Mouse (Mus musculus) frontal cortex, postnatal 10 days (tissue): ENCODE data around the gene Ndufb7.
"Not testable (repeated sequence)": the region's sequence is repeated elsewhere in the genome, so short reads cannot be mapped to it uniquely, and the experiment has no call there.

Source experiments
- DNase-seq, 2 experiments: peaks; one replicate each; pipeline ENCODE4 v3.0.0; 2022; ENCODE audit warnings: low spot score in 2 of 2, mixed read lengths in 1 of 2

Ndufb7 gene

GRCm38 (mm10) chr8:83575561-83576515 lies 9.4 kb downstream of the Ndufb7 start:
- peak; percentile 7 to 9 for DNase-seq

DNA sequence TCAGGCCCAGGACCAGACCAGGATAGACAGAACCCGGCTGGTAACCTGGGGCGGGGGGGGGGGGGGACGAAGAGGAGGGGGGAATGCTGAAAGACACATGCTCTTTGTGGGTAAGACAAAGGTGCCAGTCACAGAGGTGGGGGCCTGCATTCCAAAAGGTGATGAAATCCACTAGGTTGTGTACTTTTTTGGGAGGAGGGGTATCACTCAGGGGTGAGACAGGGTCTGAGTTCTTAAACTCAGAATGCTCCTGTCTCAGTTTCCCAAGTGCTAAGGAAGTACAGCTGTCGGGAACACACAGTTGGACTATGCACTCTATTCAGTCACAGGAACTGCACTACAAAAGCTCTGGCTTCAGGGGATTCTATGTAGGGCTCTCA lies 10.0 kb downstream of the Ndufb7 start:
- no peak for DNase-seq

DNA sequence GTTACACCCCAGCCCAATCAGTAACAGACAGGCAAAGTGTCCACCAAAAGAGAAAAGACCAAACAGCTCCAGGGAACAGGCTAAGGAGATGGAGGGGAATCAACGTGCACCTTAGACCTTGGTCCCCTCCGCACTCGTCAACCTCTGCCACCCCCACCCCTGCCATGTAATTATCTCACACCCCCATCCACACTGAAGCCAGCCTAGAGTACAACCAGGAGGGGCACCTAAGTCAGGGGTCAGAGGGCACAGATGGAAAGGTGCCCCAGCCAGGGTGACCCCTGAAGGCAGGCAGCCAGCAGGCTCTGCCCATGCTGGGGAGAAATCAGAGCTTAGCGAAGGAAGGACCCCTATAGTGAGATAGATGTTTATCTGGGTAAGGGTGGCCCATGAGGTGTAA lies 10.4 kb downstream of the Ndufb7 start:
- DNase-seq, result peak; percentile 4 to 7

DNA sequence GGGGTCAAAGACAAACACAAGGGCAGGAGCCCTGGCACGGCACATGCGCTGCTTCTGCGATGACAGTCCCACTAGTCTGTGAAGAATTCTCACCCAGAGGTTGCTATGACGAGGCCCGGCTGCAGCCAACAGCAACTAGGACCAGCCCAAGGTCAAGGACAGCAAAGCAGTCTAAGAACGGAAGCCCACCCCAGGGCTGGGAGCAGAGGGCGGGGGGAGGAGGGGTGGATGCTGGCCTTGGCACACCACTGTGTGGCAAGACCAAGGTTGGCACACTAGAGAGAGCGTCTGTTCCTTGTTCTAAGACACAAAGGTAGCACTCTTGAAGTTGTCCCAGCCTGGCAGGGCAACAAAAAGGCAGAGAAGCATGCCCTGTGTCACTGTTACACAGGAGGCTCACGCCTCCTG lies 10.9 kb downstream of the Ndufb7 start:
- peak; percentile 5 to 9 for DNase-seq

DNA sequence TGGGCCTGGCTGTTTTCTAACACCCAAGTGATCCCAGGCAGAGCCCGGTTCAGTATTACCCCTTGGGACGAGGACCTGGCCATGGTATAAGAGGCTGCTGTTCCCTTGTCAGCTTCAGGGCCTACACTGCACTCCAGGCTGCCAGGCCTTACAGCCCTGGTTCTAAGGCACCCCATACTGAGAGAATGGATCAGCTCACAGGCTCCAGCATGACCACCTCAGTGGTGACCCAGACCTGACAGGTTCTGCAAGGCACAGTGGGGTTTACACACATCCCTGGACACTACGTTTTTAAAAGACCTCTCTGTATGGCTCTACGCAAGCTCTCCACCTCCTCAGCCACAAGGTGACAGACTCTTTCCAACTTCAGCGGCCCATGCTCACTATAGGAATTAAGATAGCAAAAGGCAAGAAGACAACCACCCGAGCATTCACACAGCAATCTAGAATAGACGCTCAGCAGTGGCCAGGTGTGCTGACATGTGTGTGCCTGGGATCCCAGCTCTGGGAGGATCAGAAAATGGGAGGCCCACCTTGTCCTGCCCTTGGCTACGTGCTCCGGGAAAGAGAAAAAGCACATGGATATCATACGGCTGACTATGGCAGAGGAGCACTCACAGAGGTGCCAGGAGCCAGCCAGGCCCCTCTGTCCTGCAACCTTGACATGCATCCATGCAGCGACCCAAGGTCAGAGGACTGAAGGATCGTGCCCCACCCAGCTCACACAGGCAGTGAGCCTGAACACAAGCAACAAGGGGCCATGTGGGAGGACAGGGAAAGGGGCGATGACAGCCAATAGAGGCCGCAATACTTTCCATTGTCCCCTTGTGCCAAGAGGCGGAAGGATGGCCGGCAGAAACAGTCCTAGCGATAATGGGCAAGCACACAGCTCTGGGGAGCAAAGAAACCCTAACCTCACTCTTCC lies 11.9 kb downstream of the Ndufb7 start:
- peak; percentile 5 to 8 for DNase-seq

- peak in 1 of 2 experiments; percentile 4 for DNase-seq
These were observed 13.2 kb downstream of the Ndufb7 start for GRCm38 (mm10) chr8:83579676-83580075.

- DNase-seq, result peak in 1 of 2 experiments; percentile 3
These were observed 14.4 kb downstream of the Ndufb7 start for GRCm38 (mm10) chr8:83580826-83581225.

GRCm38 (mm10) chr8:83582226-83582625 lies 15.8 kb downstream of the Ndufb7 start:
- no peak for DNase-seq

DNA sequence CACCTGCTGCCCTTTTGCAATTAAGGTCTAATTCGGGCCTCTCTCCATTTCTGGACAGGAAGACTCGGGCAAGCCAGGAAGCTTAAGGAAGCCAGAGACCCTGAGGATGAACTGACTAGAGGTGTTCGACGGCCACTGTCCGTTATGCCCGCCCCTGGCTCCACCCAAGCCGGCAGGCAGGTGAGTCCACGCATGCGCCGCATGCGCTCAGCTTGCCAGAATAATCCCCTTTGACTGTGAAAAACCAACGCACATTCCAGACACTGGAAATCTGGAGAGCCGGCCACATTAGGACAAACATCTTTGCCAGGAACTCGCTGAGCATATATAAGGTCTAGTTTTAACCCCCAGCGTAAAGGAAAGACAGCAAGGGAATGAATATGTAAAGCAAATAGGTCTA lies 16.8 kb downstream of the Ndufb7 start:
- no peak for DNase-seq

DNA sequence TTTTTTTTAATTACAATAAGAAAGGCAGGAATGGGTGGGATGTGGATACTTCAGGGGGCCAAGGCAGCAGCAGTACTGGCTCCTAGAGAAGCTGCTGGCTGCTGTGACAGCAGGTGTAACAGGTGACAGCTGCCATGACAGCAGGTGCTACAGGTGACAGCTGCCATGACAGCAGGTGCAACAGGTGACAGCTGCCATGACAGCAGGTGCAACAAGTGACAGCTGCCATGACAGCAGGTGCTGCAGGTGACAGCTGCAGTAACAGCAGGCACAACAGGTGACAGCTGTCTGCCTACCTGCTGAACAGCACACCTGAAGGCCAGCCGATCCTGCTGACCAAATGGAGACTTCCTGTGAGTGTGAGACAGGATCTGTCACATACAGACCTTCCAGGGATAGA lies 18.3 kb downstream of the Ndufb7 start:
- DNase-seq, result no peak

GRCm38 (mm10) chr8:83585333-83585732 lies 18.9 kb downstream of the Ndufb7 start:
- no peak for DNase-seq

DNA sequence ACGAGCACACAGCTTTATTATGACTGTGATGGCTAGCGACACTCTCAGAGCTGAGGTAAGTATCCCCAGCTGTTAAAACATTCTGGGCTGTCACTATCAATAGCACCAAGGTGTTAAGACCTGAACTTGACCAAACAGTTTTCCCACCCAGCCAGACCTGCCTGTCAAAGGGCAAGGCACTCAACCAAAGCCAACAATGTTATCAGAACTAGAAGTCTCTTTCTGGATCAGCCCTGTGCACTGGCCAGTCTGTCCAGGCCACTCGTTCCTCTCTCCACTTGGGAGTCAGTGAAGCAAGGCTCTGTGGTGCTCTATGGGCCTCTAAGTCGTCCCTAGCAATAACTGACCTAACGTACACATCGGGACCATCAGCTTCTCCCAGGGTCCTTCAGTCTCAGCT lies 21.2 kb downstream of the Ndufb7 start:
- DNase-seq, result no peak

- DNase-seq, result no peak
These were observed 22.4 kb downstream of the Ndufb7 start for GRCm38 (mm10) chr8:83588886-83589285.

DNA sequence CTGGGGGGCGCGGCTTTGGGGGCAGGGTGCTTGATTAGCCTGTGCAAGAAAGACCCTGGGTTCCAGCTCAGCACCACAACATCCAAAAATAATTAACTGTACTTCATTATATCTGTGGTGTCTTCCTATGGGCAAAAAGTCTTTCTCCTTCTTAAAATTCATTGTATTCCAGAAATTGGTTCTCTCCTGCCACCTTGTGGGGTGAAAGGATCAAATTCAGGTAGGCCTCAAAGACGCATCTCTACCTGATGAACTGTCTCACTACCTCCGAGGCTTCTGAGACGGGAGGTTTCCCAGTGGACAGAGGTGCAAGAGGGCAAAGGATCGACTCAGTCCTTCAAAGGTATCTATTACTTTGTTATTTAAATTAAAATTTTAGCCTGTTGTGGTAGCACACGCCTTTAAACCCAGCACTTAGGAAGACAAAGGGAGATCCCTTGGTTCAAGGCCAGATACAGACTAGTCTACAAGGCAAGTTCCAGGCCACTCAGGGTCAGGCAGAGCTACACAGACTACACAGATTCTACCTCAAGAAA lies 24.1 kb downstream of the Ndufb7 start:
- no peak for DNase-seq

DNA sequence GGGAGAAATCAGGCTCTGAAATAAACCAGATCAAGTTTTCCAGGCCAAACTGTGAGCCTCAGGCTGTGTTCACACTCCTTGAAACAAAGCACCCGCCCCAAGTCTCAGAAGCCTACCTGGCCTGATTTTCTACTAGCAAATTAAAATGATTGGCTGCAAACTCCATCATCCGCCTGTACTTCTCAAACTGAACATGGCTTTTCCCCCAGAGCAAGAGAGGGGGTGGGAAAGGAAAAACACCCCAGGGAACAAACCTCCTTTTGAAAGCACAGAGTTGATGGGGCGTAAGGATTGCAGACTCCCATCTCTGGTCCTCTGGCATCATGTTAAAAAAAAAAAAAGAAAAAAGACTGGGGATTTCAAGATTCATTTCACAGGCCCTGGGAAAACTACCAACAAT lies 26.2 kb downstream of the Ndufb7 start:
- DNase-seq, result no peak

GRCm38 (mm10) chr8:83593325-83594166 lies 27.1 kb downstream of the Ndufb7 start:
- DNase-seq, result no peak

- DNase-seq, result peak; percentile 97
These were observed 27.9 kb downstream of the Ndufb7 start for GRCm38 (mm10) chr8:83594167-83595049.

- DNase-seq, result not testable (repeated sequence)
These were observed 28.5 kb downstream of the Ndufb7 start for GRCm38 (mm10) chr8:83595050-83595345.

GRCm38 (mm10) chr8:83596369-83596768 lies 29.9 kb downstream of the Ndufb7 start:
- no peak for DNase-seq

GRCm38 (mm10) chr8:83598146-83598545 lies 31.7 kb downstream of the Ndufb7 start:
- DNase-seq, result no peak
